Mouse (Mus musculus) kidney, adult 2 months (tissue): ENCODE measurements at regions not wholly inside any gene's neighbourhood (a gene's known extent, or its start where the extent isn't known, plus 50 kb on each side); places are given as distances from the start of the nearest gene placed in this dataset.

Experiments used
- CTCF ChIP-seq: fragments of 200-500 bp; conservative IDR thresholded peaks from 2 replicates; pipeline ENCODE4 v1.5.1; 2011; ENCODE audit warnings: low read depth, mild to moderate bottlenecking, control low read depth, low read length, moderate library complexity, mixed read lengths; ENCODE audit not compliant: insufficient read depth, insufficient read length
- POLR2A ChIP-seq: fragments of 200-500 bp; IDR thresholded peaks from one replicate; pipeline ENCODE4 v1.6.1; 2011; ENCODE audit warnings: low read depth, low read length, control low read depth

DNA sequence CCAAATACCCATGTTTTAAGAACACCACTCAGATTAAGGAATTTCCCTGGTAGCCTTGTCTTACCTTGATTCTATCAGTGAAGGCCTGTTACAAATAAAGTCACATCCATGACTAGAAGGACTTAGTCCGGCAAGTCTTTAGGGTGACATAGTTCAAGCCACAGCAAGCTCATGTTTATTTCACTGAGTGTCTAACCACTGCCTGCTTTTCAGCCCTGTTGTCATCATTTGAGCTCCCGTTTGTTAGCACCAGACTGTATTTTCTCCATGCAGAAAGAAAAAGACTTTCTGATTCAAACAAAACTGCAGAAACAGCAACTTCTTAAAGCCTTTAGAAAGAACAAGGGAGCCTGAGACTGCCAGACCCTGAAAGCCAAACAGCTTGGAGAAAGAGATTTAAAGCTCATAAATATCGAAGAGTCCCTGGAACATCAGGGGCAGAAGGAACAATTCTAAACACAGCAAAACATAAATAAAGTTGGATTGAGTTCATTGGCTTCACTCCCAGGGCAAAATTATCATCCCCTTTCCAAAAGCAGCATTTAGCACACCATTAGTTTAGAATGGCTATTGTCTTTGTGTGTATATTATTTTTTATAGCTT lies 451.9 kb upstream of the Sptlc3 start:
- no peak for TF ChIP-seq POLR2A
- no peak for TF ChIP-seq CTCF
